Mouse (Mus musculus): ENCODE data around the gene Slc7a15. TPM values are rescaled to one million over a fixed set of nuclear protein-coding genes. Genes with fewer than 3 reads are reported as not detected.

The Slc7a15 gene
- polyA plus RNA-seq (2021; fragmentation: Nextera tagmentation): not detected in 2 replicates
- long read RNA-seq, experiment 1: 0 reads
- long read RNA-seq, experiment 2, partial matches to known transcripts: 0 of 1 reads
- long read RNA-seq, experiment 2, other reads (novel, unspliced or antisense): 1 of 1 reads

DNA sequence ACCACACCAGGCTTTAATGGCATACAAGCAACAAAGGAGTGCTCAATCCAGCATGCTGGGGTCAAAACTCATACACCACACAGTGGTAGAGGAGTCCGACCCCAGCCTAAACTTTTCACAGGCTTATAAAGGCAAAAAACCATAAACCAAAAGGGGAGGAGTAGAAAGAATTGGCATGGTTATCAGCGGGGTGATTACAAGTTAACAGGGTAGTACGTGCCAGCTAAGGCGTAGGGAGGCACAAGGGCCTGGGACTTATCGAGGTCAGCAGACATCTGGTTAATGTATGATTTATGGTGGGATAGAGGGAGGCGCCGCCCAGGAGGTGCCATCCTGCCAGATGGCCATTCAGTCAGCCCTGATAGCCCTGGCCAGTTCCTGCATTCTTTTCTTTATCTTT lies at the start of gene Slc7a15:
Gene Slc7a15 (minus strand): TSS at position 101 of the 400 bp plus-strand sequence.

GRCm38 (mm10) chr12:8499871-8500596 lies 98.8 kb downstream of the Slc7a15 start, which contains the start of gene Rhob:
Gene Rhob (minus strand): TSS chr12:8500009.

Other genes starting within 250 kb of the Slc7a15 start
- gene Rhob, start 99.1 kb downstream of the Slc7a15 start, polyA plus RNA-seq (2021; fragmentation: Nextera tagmentation): 42.2 and 53.1 TPM in 2 replicates
- 16.6 and 17.2 TPM in 2 replicates for gene Pum2, start 75.1 kb upstream of the Slc7a15 start, polyA plus RNA-seq (2021; fragmentation: Nextera tagmentation)
- gene Sdc1, start 172.3 kb upstream of the Slc7a15 start, polyA plus RNA-seq (2021; fragmentation: Nextera tagmentation): 0.43 and 0.50 TPM in 2 replicates

Measured in layer of hippocampus, adult 6 months (tissue).